Mouse (Mus musculus) forebrain, embryonic 15.5 days (tissue): ENCODE results near the gene Skint8. TPM values are rescaled to one million over a fixed set of nuclear protein-coding genes. Genes with fewer than 3 reads are reported as not detected.
A peak's percentile ranks its signal among the peaks of the same experiment; 100 is the strongest.
"Not testable (repeated sequence)": the region's sequence is repeated elsewhere in the genome, so short reads cannot be mapped to it uniquely, and the experiment has no call there.

ENCODE experiments used
- ATAC-seq: fragments of 200-750 bp; cut with Nextera tagmentation; replicated peaks from 2 replicates; pipeline ENCODE4 v1.8.0; 2017; ENCODE audit warnings: mild to moderate bottlenecking, moderate TSS enrichment, moderate library complexity
- H3K27ac ChIP-seq: fragments of 300-500 bp; sonication (generic); replicated peaks from 2 replicates; pipeline ENCODE4 v1.5.1; 2015; ENCODE audit warnings: mild to moderate bottlenecking, inconsistent platforms
- H3K27me3 ChIP-seq: fragments of 300-500 bp; sonication (generic); 2 replicates; pipeline ENCODE4 v1.6.1; 2015; ENCODE audit warnings: inconsistent platforms
- H3K36me3 ChIP-seq: fragments of 300-500 bp; sonication (generic); 2 replicates; pipeline ENCODE4 v1.6.1; 2015; ENCODE audit warnings: mild to moderate bottlenecking, inconsistent platforms
- H3K4me1 ChIP-seq: fragments of 300-500 bp; sonication (generic); 2 replicates; pipeline ENCODE4 v1.6.1; 2015; ENCODE audit warnings: inconsistent platforms
- H3K4me2 ChIP-seq: fragments of 300-500 bp; sonication (generic); replicated peaks from 2 replicates; pipeline ENCODE4 v1.6.1; 2015; ENCODE audit warnings: mild to moderate bottlenecking, inconsistent platforms
- H3K4me3 ChIP-seq: fragments of 300-500 bp; sonication (generic); 2 replicates; pipeline ENCODE4 v1.5.1; 2015; ENCODE audit warnings: mild to moderate bottlenecking, inconsistent platforms
- H3K9ac ChIP-seq: fragments of 300-500 bp; sonication (generic); replicated peaks from 2 replicates; pipeline ENCODE4 v1.6.1; 2015; ENCODE audit warnings: mild to moderate bottlenecking, inconsistent platforms
- H3K9me3 ChIP-seq: fragments of 300-500 bp; sonication (generic); 2 replicates; pipeline ENCODE4 v1.6.1; 2016; ENCODE audit warnings: inconsistent platforms
- WGBS: fragments of 180-500 bp; shearing (Covaris S2); methylation state at CpG from one replicate; pipeline ENCODE4 v1.1.7; 2015; ENCODE audit warnings: mixed read lengths; 5-methylcytosine and 5-hydroxymethylcytosine counted together
- polyA plus RNA-seq: library from polyadenylated mRNA; unstranded; fragments of >200 nt; fragmentation: Nextera tagmentation; extraction: Ambion mirVana; gene quantifications from 2 replicates; pipeline ENCODE4 v1.2.1, GENCODE M21; 2015

The Skint8 gene
- not detected in 2 replicates for polyA plus RNA-seq

GRCm38 (mm10) chr4:111919092-111919491, at the start of gene Skint8:
TSS of gene Skint8 (plus strand) at chr4:111919392.
- no peak for ATAC-seq
- Histone ChIP-seq H3K4me3 (no peak within 1 kb of the TSS), H3K4me2 (no peak within 1 kb of the TSS), H3K27ac (no peak within 1 kb of the TSS), H3K4me1 (no peaks in the 10 kb centered on the region), H3K36me3 (no peaks in the 10 kb centered on the region), H3K9ac (no peak within 1 kb of the TSS), H3K9me3 (no peaks in the 10 kb centered on the region), H3K27me3 (no peaks in the 10 kb centered on the region)
- WGBS = 93% methylated on average over 1 of the region's 1 CpGs

- no peaks in the 10 kb centered on the region for H3K36me3 ChIP-seq
- no peaks in the 10 kb centered on the region for H3K27me3 ChIP-seq
- no peak overlapping the region for H3K4me2 ChIP-seq
- no peak overlapping the region for H3K4me3 ChIP-seq
- H3K9ac ChIP-seq = no peak overlapping the region
- H3K9me3 ChIP-seq = no peaks in the 10 kb centered on the region
- WGBS = 48% methylated on average over 4 of the region's 4 CpGs
- H3K27ac ChIP-seq = no peak overlapping the region
- no peak for ATAC-seq
- no peaks in the 10 kb centered on the region for H3K4me1 ChIP-seq
Observed at GRCm38 (mm10) chr4:111880112-111880875, 38.9 kb upstream of the Skint8 start.

- H3K36me3 ChIP-seq = no peaks in the 10 kb centered on the region
- no peak overlapping the region for H3K4me2 ChIP-seq
- WGBS = 93% methylated on average over 12 of the region's 12 CpGs
Observed at GRCm38 (mm10) chr4:111883543-111883942, 35.6 kb upstream of the Skint8 start.

GRCm38 (mm10) chr4:111886018-111886417, 33.2 kb upstream of the Skint8 start:
- Histone ChIP-seq H3K27ac (no peak overlapping the region), H3K4me3 (no peak overlapping the region), H3K36me3 (no peaks in the 10 kb centered on the region), H3K9ac (no peak overlapping the region), H3K4me1 (no peaks in the 10 kb centered on the region), H3K4me2 (no peak overlapping the region), H3K27me3 (no peaks in the 10 kb centered on the region), H3K9me3 (no peaks in the 10 kb centered on the region)
- peak; percentile 65 for ATAC-seq
- 11% methylated on average over 7 of the region's 7 CpGs for WGBS

More at GRCm38 (mm10) chr4:111883543-111883942, 35.6 kb upstream of the Skint8 start:
- Histone ChIP-seq H3K27me3 (no peaks in the 10 kb centered on the region), H3K27ac (no peak overlapping the region), H3K9ac (no peak overlapping the region), H3K4me3 (no peak overlapping the region), H3K9me3 (no peaks in the 10 kb centered on the region), H3K4me1 (no peaks in the 10 kb centered on the region)
- no peak for ATAC-seq

GRCm38 (mm10) chr4:111886607-111887006, 32.6 kb upstream of the Skint8 start:
- Histone ChIP-seq H3K4me3 (no peak overlapping the region), H3K4me2 (no peak overlapping the region), H3K36me3 (no peaks in the 10 kb centered on the region), H3K4me1 (no peaks in the 10 kb centered on the region), H3K27me3 (no peaks in the 10 kb centered on the region), H3K9me3 (no peaks in the 10 kb centered on the region), H3K9ac (no peak overlapping the region), H3K27ac (no peak overlapping the region)
- peak; percentile 90 for ATAC-seq
- 23% methylated on average over 4 of the region's 4 CpGs for WGBS

GRCm38 (mm10) chr4:111892138-111892537, 27.1 kb upstream of the Skint8 start:
- Histone ChIP-seq H3K9ac (no peak overlapping the region), H3K27ac (no peak overlapping the region), H3K27me3 (no peaks in the 10 kb centered on the region), H3K4me3 (no peak overlapping the region), H3K4me2 (no peak overlapping the region), H3K4me1 (no peaks in the 10 kb centered on the region), H3K9me3 (no peaks in the 10 kb centered on the region), H3K36me3 (no peaks in the 10 kb centered on the region)
- no peak for ATAC-seq

- Histone ChIP-seq H3K27me3 (no peaks in the 10 kb centered on the region), H3K27ac (no peak overlapping the region), H3K9me3 (no peaks in the 10 kb centered on the region), H3K4me3 (no peak overlapping the region), H3K4me2 (no peak overlapping the region), H3K36me3 (no peaks in the 10 kb centered on the region), H3K9ac (no peak overlapping the region), H3K4me1 (no peaks in the 10 kb centered on the region)
- 60% methylated on average over 1 of the region's 1 CpGs for WGBS
- ATAC-seq = no peak
Observed at GRCm38 (mm10) chr4:111897755-111898154, 21.4 kb upstream of the Skint8 start.

GRCm38 (mm10) chr4:111898566-111898965, 20.6 kb upstream of the Skint8 start:
- Histone ChIP-seq H3K9me3 (no peaks in the 10 kb centered on the region), H3K36me3 (no peaks in the 10 kb centered on the region), H3K27me3 (no peaks in the 10 kb centered on the region), H3K4me1 (no peaks in the 10 kb centered on the region), H3K4me2 (no peak overlapping the region), H3K9ac (no peak overlapping the region), H3K27ac (no peak overlapping the region), H3K4me3 (no peak overlapping the region)
- 63% methylated on average over 4 of the region's 4 CpGs for WGBS
- ATAC-seq = no peak

GRCm38 (mm10) chr4:111900491-111900890, 18.7 kb upstream of the Skint8 start:
- H3K36me3 ChIP-seq, H3K9ac ChIP-seq, H3K27me3 ChIP-seq, ATAC-seq, H3K4me1 ChIP-seq, H3K9me3 ChIP-seq, H3K4me3 ChIP-seq, H3K27ac ChIP-seq, H3K4me2 ChIP-seq: not testable (repeated sequence)
- 77% methylated on average over 1 of the region's 1 CpGs for WGBS

- Histone ChIP-seq H3K4me2 (no peak overlapping the region), H3K4me3 (no peak overlapping the region), H3K9me3 (no peaks in the 10 kb centered on the region), H3K9ac (no peak overlapping the region), H3K27ac (no peak overlapping the region), H3K4me1 (no peaks in the 10 kb centered on the region), H3K27me3 (no peaks in the 10 kb centered on the region), H3K36me3 (no peaks in the 10 kb centered on the region)
- WGBS = 66% methylated on average over 1 of the region's 1 CpGs
- no peak for ATAC-seq
Observed at GRCm38 (mm10) chr4:111901473-111901872, 17.7 kb upstream of the Skint8 start.

- Histone ChIP-seq H3K4me3 (no peak within 1 kb of the TSS), H3K4me2 (no peak within 1 kb of the TSS), H3K27me3 (no peaks in the 10 kb centered on the region), H3K36me3 (no peaks in the 10 kb centered on the region), H3K4me1 (no peaks in the 10 kb centered on the region), H3K9me3 (no peaks in the 10 kb centered on the region), H3K9ac (no peak within 1 kb of the TSS), H3K27ac (no peak within 1 kb of the TSS)
- ATAC-seq = no peak
Observed at GRCm38 (mm10) chr4:111902775-111903174, 16.4 kb upstream of the Skint8 start, which contains the start of gene Slc5a9. TSS of gene Slc5a9 (minus strand) at chr4:111902918.

GRCm38 (mm10) chr4:111907926-111908325, 11.3 kb upstream of the Skint8 start:
- Histone ChIP-seq H3K27ac (no peak overlapping the region), H3K4me1 (no peaks in the 10 kb centered on the region), H3K27me3 (no peaks in the 10 kb centered on the region), H3K9me3 (no peaks in the 10 kb centered on the region), H3K4me2 (no peak overlapping the region), H3K9ac (no peak overlapping the region), H3K4me3 (no peak overlapping the region), H3K36me3 (no peaks in the 10 kb centered on the region)
- peak; percentile 69 for ATAC-seq
- 38% methylated on average over 2 of the region's 2 CpGs for WGBS

- no peak overlapping the region for H3K4me3 ChIP-seq
- ATAC-seq = no peak
- WGBS = 39% methylated on average over 1 of the region's 1 CpGs
- no peaks in the 10 kb centered on the region for H3K9me3 ChIP-seq
- no peak overlapping the region for H3K9ac ChIP-seq
- H3K27me3 ChIP-seq = no peaks in the 10 kb centered on the region
- H3K4me1 ChIP-seq = no peaks in the 10 kb centered on the region
- no peaks in the 10 kb centered on the region for H3K36me3 ChIP-seq
- no peak overlapping the region for H3K27ac ChIP-seq
- H3K4me2 ChIP-seq = no peak overlapping the region
Observed at GRCm38 (mm10) chr4:111961309-111961708, 42.1 kb downstream of the Skint8 start.
